Mouse (Mus musculus) E14TG2a.4 (cell line): ENCODE results near the gene Fignl1.

Source experiments
- H3K27me3 ChIP-seq: 2 replicates; pipeline ENCODE4 v1.6.1; 2014; ENCODE audit warnings: low read length, control low read depth; ENCODE audit not compliant: insufficient read depth
- H3K36me3 ChIP-seq: 2 replicates; pipeline ENCODE4 v1.6.1; 2014; ENCODE audit warnings: low read length, control low read depth; ENCODE audit not compliant: insufficient read depth
- H3K4me1 ChIP-seq: replicated peaks from 2 replicates; pipeline ENCODE4 v1.6.1; 2014; ENCODE audit warnings: low read depth, low read length, control low read depth
- H3K4me3 ChIP-seq: replicated peaks from 2 replicates; pipeline ENCODE4 v1.5.1; 2014; ENCODE audit warnings: mild to moderate bottlenecking, low read length
- H3K9me3 ChIP-seq: 2 replicates; pipeline ENCODE4 v1.6.1; 2014; ENCODE audit warnings: low read length, control low read depth
- CTCF ChIP-seq: conservative IDR thresholded peaks from 2 replicates; pipeline ENCODE4 v1.5.1; 2014; ENCODE audit warnings: low read length
- NANOG ChIP-seq: IDR thresholded peaks from 2 replicates; pipeline ENCODE4 v1.6.1; 2014; ENCODE audit warnings: borderline replicate concordance, low read length, mixed read lengths
- POU5F1 ChIP-seq: IDR thresholded peaks from 2 replicates; pipeline ENCODE4 v1.6.1; 2014; ENCODE audit warnings: low read length, borderline replicate concordance

Gene Fignl1

GRCm38 (mm10) chr11:11809404-11810175 is 828 bp upstream of the Fignl1 start:
- Histone ChIP-seq H3K27me3 (no peaks in the 10 kb centered on the region), H3K4me3 (peak overlapping the region; percentile 86), H3K9me3 (no peaks in the 10 kb centered on the region), H3K4me1 (peaks cover 52% of the 10 kb centered on the region), H3K36me3 (peaks cover 24% of the 10 kb centered on the region)
- TF ChIP-seq POU5F1 (no peak), NANOG (peak; percentile 19; the same call in 1 of the 2 replicates)

GRCm38 (mm10) chr11:11808035-11808819 is 535 bp downstream of the Fignl1 start:
- TF ChIP-seq CTCF, result no peak
- TF ChIP-seq POU5F1, result no peak
- no peak for TF ChIP-seq NANOG

DNA sequence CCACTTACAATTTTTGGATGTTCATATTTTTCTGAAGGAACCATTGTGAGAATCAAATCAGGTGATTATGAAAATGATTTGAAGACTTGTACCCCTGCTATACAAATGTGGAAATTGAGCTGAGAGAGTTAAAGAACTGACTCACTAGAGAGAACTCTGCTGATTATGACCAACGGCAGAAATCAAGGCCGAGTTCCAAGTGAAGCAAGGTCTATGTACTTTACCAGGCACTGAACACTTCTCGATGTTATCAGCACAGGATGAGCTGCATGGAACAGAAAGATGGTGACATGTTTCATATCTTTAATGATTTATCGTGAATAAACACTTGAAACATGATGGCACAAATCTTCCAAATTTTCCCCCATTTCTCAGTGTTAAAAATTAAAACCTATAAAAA is 2.8 kb downstream of the Fignl1 start:
- no peaks in the 10 kb centered on the region for H3K9me3 ChIP-seq
- no peak overlapping the region for H3K4me3 ChIP-seq
- TF ChIP-seq CTCF, result no peak
- no peak for TF ChIP-seq POU5F1
- TF ChIP-seq NANOG, result no peak
- H3K4me1 ChIP-seq, result peaks cover 31% of the 10 kb centered on the region
- peaks cover 60% of the 10 kb centered on the region for H3K36me3 ChIP-seq
- H3K27me3 ChIP-seq, result no peaks in the 10 kb centered on the region

More at GRCm38 (mm10) chr11:11808035-11808819, 535 bp downstream of the Fignl1 start:
- Histone ChIP-seq H3K9me3 (no peaks in the 10 kb centered on the region), H3K4me1 (peaks cover 51% of the 10 kb centered on the region), H3K36me3 (peaks cover 37% of the 10 kb centered on the region), H3K27me3 (no peaks in the 10 kb centered on the region), H3K4me3 (peak overlapping the region; percentile 86)

DNA sequence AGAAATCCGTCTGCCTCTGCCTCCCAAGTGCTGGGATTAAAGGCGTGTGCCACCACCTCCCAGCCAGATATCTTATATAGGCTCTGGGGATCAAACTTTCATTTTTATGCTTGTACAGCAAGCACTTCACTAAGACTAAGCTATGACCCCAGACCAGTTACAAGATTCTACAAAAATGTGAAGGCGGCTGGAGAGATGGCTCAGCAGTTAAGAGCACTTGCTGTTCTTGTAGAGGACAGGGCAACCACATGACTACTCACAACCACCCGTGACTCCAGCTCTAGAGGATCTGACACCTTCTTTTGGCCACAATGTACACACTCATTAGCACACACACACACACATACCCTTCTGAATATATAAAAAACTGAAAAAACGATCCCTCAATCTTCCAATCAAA is 4.3 kb downstream of the Fignl1 start:
- Histone ChIP-seq H3K4me3 (no peak overlapping the region), H3K27me3 (no peaks in the 10 kb centered on the region), H3K9me3 (no peaks in the 10 kb centered on the region), H3K36me3 (peaks cover 76% of the 10 kb centered on the region), H3K4me1 (peaks cover 19% of the 10 kb centered on the region)
- TF ChIP-seq NANOG, result no peak
- TF ChIP-seq POU5F1, result no peak
- TF ChIP-seq CTCF, result no peak

DNA sequence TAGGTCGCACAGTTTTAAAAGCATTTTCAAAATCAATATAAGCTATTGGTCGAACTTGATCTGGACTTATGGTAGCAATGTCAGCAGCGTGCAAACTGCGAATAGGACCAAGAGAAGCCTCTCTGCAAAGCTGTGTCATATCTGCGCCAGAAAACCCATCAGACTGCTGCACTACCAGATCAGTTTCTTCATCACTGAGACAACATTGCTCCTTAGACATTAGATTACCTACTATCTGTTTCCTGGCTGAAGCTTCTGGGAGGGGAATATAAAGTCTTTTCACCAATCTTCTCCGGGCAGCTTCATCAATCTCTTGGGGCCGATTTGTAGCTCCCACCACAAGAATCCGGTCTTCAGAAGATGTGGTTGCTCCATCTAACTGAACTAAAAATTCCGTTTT is 7.7 kb downstream of the Fignl1 start:
- TF ChIP-seq NANOG, result no peak
- no peak for TF ChIP-seq CTCF
- TF ChIP-seq POU5F1, result no peak
- H3K27me3 ChIP-seq, result no peaks in the 10 kb centered on the region
- no peaks in the 10 kb centered on the region for H3K9me3 ChIP-seq
- H3K4me3 ChIP-seq, result no peak overlapping the region
- H3K4me1 ChIP-seq, result peaks cover 3% of the 10 kb centered on the region; the same call in 1 of the 2 replicates
- peaks cover 92% of the 10 kb centered on the region for H3K36me3 ChIP-seq

DNA sequence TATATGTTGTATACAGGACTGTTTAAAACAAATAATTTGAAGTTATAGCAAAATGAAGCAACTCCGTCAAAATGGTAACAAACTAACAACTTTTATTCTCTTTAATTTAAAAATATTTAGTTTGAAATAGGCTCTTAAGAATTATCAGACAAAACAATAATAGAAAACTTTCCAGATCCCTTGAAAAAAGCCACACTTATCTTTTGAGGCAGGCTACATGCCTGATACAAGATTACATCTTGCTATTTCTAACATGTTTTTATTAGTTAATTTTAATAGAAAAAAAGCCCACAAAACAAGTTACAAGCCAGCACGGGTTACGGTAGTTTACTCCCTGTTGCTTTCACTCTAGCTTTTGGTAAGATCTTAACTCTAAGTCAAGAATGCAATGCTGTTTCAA is 8.5 kb downstream of the Fignl1 start:
- Histone ChIP-seq H3K27me3 (no peaks in the 10 kb centered on the region), H3K4me3 (no peak overlapping the region), H3K36me3 (peaks cover 88% of the 10 kb centered on the region), H3K4me1 (peaks cover 3% of the 10 kb centered on the region; the same call in 1 of the 2 replicates), H3K9me3 (no peaks in the 10 kb centered on the region)
- TF ChIP-seq POU5F1 (no peak), CTCF (no peak), NANOG (no peak)

- Histone ChIP-seq H3K4me3 (no peak overlapping the region), H3K36me3 (peaks cover 72% of the 10 kb centered on the region), H3K27me3 (no peaks in the 10 kb centered on the region), H3K4me1 (no peaks in the 10 kb centered on the region), H3K9me3 (no peaks in the 10 kb centered on the region)
- TF ChIP-seq NANOG (no peak), CTCF (no peak), POU5F1 (no peak)
Observed at GRCm38 (mm10) chr11:11798690-11799089, 10.1 kb downstream of the Fignl1 start.

- Histone ChIP-seq H3K9me3 (no peaks in the 10 kb centered on the region), H3K36me3 (peaks cover 31% of the 10 kb centered on the region), H3K27me3 (no peaks in the 10 kb centered on the region), H3K4me3 (no peak overlapping the region), H3K4me1 (no peaks in the 10 kb centered on the region)
- TF ChIP-seq NANOG, result no peak
- no peak for TF ChIP-seq CTCF
- no peak for TF ChIP-seq POU5F1
Observed at GRCm38 (mm10) chr11:11794626-11795025, 14.1 kb downstream of the Fignl1 start.
